Mouse (Mus musculus) intestine, embryonic 14.5 days (tissue): ENCODE measurements around the gene Commd2. TPM values are rescaled to one million over a fixed set of nuclear protein-coding genes. Genes with fewer than 3 reads are reported as not detected.
A peak's percentile ranks its signal among the peaks of the same experiment; 100 is the strongest.

Experiments used
- ATAC-seq: fragments of 200-750 bp; cut with Nextera tagmentation; replicated peaks from 2 replicates; pipeline ENCODE4 v1.8.0; 2017; ENCODE audit warnings: low read depth, moderate number of reproducible peaks, moderate TSS enrichment, moderate library complexity; ENCODE audit not compliant: low FRiP score, low TSS enrichment
- DNase-seq: peaks from one replicate; pipeline ENCODE4 v3.0.0-alpha.2; 2018; ENCODE audit warnings: low spot score
- H3K27ac ChIP-seq: fragments of 300-500 bp; sonication (generic); 2 replicates; pipeline ENCODE4 v1.5.1; 2014; ENCODE audit warnings: low read depth, mild to moderate bottlenecking, control low read depth
- H3K27me3 ChIP-seq: fragments of 300-500 bp; sonication (generic); replicated peaks from 2 replicates; pipeline ENCODE4 v1.6.1; 2014; ENCODE audit warnings: low read length, control low read depth; ENCODE audit not compliant: control insufficient read depth, insufficient read depth
- H3K36me3 ChIP-seq: fragments of 300-500 bp; sonication (generic); 2 replicates; pipeline ENCODE4 v1.6.1; 2014; ENCODE audit warnings: low read length, control low read depth; ENCODE audit not compliant: control insufficient read depth, insufficient read depth
- H3K4me1 ChIP-seq: fragments of 300-500 bp; sonication (generic); replicated peaks from 2 replicates; pipeline ENCODE4 v1.6.1; 2014; ENCODE audit warnings: low read length, control low read depth, mixed read lengths; ENCODE audit not compliant: control insufficient read depth, insufficient read depth
- H3K4me2 ChIP-seq: fragments of 300-500 bp; sonication (generic); 2 replicates; pipeline ENCODE4 v1.6.1; 2014; ENCODE audit warnings: low read length
- H3K4me3 ChIP-seq: fragments of 300-500 bp; sonication (generic); 2 replicates; pipeline ENCODE4 v1.5.1; 2014; ENCODE audit warnings: low read depth, low read length, control low read depth, mixed read lengths
- H3K9ac ChIP-seq: fragments of 300-500 bp; sonication (generic); 2 replicates; pipeline ENCODE4 v1.6.1; 2014; ENCODE audit warnings: mild to moderate bottlenecking, low read length
- H3K9me3 ChIP-seq: fragments of 300-500 bp; sonication (generic); 2 replicates; pipeline ENCODE4 v1.6.1; 2016; ENCODE audit warnings: low read length, control low read depth; ENCODE audit not compliant: control insufficient read depth
- WGBS: fragments of 180-500 bp; shearing (Covaris S2); extraction: QIAGEN DNeasy Blood & Tissue Kit; methylation state at CpG from one replicate; pipeline ENCODE4 v1.1.7; 2014; 5-methylcytosine and 5-hydroxymethylcytosine counted together
- microRNA-seq: library from miRNA; unstranded; fragments of <30 nt; microRNA quantifications from one replicate; pipeline ENCODE4, GENCODE M21; 2016
- polyA plus RNA-seq: library from polyadenylated mRNA; unstranded; fragments of >200 nt; fragmentation: Nextera tagmentation; extraction: Ambion mirVana; gene quantifications from 2 replicates; pipeline ENCODE4 v1.2.1, GENCODE M21; 2014

Gene Commd2
- polyA plus RNA-seq, 1 experiment from 2014 or later: 86.8 TPM

GRCm38 (mm10) chr3:57603891-57604617, 47.5 kb downstream of the Commd2 start:
- no peak overlapping the region for H3K4me2 ChIP-seq
- no peak overlapping the region for H3K27ac ChIP-seq
- H3K27me3 ChIP-seq: no peaks in the 10 kb centered on the region
- no peak overlapping the region for H3K9ac ChIP-seq
- no peaks in the 10 kb centered on the region for H3K9me3 ChIP-seq
- ATAC-seq (no peak), DNase-seq (no peak)
- H3K4me1 ChIP-seq: no peaks in the 10 kb centered on the region
- WGBS: 66% methylated on average over 5 of the region's 5 CpGs
- H3K4me3 ChIP-seq: no peak overlapping the region
- H3K36me3 ChIP-seq: no peaks in the 10 kb centered on the region

- Histone ChIP-seq H3K27ac (no peak overlapping the region), H3K4me2 (no peak overlapping the region), H3K27me3 (no peaks in the 10 kb centered on the region), H3K4me3 (no peak overlapping the region), H3K36me3 (no peaks in the 10 kb centered on the region), H3K9ac (no peak overlapping the region), H3K9me3 (no peaks in the 10 kb centered on the region), H3K4me1 (no peaks in the 10 kb centered on the region)
- ATAC-seq: no peak
- 82% methylated on average over 4 of the region's 4 CpGs for WGBS
- no peak for DNase-seq
Observed at GRCm38 (mm10) chr3:57602610-57603009, 48.9 kb downstream of the Commd2 start.

- no peaks in the 10 kb centered on the region for H3K9me3 ChIP-seq
- no peak for ATAC-seq
- 0 out of 2 replicates have a peak overlapping the region, but pooled peaks have one; percentile 22 for H3K27ac ChIP-seq
- H3K27me3 ChIP-seq: no peaks in the 10 kb centered on the region
- no peaks in the 10 kb centered on the region for H3K36me3 ChIP-seq
- 29% methylated on average over 7 of the region's 7 CpGs for WGBS
- H3K4me3 ChIP-seq: no peak overlapping the region
- H3K9ac ChIP-seq: no peak overlapping the region
- H3K4me1 ChIP-seq: no peaks in the 10 kb centered on the region; the same call in 1 of the 2 replicates
- no peak overlapping the region for H3K4me2 ChIP-seq
- no peak for DNase-seq
Observed at GRCm38 (mm10) chr3:57596566-57596965, 54.9 kb downstream of the Commd2 start.

GRCm38 (mm10) chr3:57595506-57595905, 56.0 kb downstream of the Commd2 start:
- H3K4me2 ChIP-seq: no peak overlapping the region
- H3K27me3 ChIP-seq: no peaks in the 10 kb centered on the region
- no peak overlapping the region for H3K4me3 ChIP-seq
- DNase-seq (no peak), ATAC-seq (no peak)
- no peak overlapping the region for H3K27ac ChIP-seq
- H3K36me3 ChIP-seq: no peaks in the 10 kb centered on the region
- no peaks in the 10 kb centered on the region for H3K9me3 ChIP-seq
- no peak overlapping the region for H3K9ac ChIP-seq
- H3K4me1 ChIP-seq: no peaks in the 10 kb centered on the region; the same call in 1 of the 2 replicates

Small RNAs within 50 kb of the gene (microRNA-seq; reads per million reads assigned to microRNA genes)
- gene Mir6377: not detected

Other genes with a start within 250 kb of the Commd2 start
- gene Tm4sf4, start 226.4 kb downstream of the Commd2 start, polyA plus RNA-seq: 43.0 and 53.0 TPM in 2 replicates
- 20.4 and 23.4 TPM in 2 replicates for gene Wwtr1, start 75.8 kb downstream of the Commd2 start, polyA plus RNA-seq
- not detected in 2 replicates for gene Ankub1, start 41.1 kb upstream of the Commd2 start, polyA plus RNA-seq
- gene Rnf13, start 84.3 kb upstream of the Commd2 start, polyA plus RNA-seq: 66.6 and 71.6 TPM in 2 replicates
- 112 and 124 TPM in 2 replicates for gene Pfn2, start 196.4 kb upstream of the Commd2 start, polyA plus RNA-seq